Mouse (Mus musculus) naive thymus-derived CD4-positive, alpha-beta T cell, adult 2 months (primary cell): ENCODE data around the gene Actc1.
A peak's percentile ranks its signal among the peaks of the same experiment; 100 is the strongest.

Experiments used
- DNase-seq: peaks from one replicate; pipeline ENCODE4 v3.0.0-alpha.2; 2011; ENCODE audit warnings: low read depth

Gene Actc1

DNA sequence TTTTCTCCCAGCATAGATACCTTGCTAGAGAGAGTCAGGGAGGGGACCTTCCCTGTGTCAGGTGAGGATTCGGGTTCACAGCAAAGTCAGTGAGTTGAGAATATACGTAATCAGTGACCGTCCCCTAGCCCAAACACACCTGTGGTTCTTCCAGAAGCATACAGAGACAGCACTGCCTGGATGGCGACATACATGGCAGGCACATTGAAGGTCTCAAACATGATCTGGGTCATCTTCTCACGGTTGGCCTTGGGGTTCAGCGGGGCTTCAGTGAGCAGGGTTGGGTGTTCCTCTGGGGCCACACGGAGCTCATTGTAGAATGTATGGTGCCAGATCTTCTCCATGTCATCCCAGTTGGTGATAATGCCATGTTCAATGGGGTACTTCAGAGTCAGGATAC lies 3.2 kb downstream of the Actc1 start:
- no peak for DNase-seq

DNA sequence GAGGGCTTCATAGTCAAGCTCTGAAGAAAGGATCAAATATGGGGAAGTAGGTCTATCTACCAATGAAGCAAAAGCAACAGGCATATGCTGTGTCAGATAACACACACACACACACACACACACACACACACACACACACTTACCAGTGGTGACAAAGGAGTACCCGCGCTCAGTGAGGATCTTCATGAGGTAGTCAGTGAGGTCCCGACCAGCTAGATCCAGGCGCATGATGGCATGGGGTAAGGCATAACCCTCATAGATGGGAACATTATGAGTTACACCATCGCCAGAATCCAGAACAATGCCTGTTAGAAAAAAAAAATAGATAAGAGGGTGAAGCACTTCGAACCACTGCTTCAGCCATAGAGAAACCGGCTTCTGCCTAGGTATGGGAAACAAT lies 4.0 kb downstream of the Actc1 start:
- DNase-seq, result no peak

DNA sequence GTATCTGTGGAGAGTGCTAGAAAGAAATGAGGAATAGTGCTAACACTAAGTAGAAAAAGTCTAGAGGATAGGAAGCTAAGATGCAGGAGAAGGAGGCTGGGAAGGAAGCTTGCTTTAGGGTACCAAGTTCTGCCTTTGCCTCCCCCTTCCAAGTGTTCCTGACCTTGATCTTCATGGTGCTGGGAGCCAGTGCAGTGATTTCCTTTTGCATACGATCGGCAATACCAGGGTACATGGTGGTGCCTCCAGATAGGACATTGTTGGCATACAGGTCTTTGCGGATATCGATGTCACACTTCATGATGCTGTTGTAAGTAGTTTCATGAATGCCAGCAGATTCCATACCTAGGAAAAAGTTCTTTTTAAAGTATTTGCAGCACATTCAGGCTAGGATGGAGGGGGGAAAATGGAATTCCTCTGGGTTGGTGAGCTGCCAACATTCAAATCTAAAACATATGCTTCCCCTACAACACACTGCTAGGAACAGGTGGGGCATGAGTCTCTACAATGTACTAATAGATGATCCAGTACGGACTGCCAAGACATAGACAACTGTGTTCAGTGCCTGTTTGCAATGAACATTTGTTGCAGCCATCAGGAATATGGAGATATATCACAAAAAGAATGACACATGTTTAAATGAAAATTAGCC lies 5.3 kb downstream of the Actc1 start:
- DNase-seq, result no peak

DNA sequence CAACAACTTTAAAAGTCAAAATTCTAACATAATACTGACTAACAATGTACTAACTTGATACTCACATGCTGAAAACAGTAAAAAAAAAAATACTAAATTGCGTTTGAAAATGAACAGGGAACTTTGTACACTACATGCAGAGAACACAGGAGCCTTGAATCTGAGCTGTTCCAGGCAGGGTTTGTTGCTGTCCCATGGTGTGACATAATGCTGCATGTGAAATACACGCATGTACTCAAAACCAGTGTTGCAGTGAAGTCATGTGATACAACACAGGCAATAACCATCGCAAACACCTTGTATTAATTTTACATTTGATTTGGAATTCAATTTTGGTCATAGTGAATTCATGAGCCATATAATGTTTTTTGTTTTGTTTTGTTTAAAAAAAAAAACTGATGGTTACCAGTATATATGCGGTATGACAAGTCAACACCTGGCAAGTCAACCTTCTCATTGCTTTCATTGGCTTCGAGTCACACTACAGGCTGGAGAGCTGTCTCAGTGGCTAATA lies 7.1 kb downstream of the Actc1 start:
- DNase-seq, result no peak

DNA sequence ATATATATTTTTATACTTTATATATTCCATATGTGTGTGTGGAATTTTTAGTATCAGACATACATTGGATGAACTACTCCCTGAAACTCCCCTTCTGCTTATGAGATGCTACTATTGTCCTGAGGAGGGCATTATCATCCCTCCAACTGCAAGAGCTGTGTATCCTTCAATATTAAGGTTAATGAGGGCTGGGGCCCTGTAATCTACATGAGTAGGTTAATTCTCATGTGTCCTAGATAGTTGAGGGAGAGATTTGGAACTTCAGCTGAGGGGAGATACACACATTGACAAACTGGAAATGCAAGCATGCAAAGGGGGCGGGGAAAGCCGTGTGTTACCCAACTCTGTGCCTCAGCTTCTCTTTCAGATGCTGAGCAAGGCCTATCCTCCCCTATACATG lies 15.4 kb downstream of the Actc1 start:
- DNase-seq, result no peak

DNA sequence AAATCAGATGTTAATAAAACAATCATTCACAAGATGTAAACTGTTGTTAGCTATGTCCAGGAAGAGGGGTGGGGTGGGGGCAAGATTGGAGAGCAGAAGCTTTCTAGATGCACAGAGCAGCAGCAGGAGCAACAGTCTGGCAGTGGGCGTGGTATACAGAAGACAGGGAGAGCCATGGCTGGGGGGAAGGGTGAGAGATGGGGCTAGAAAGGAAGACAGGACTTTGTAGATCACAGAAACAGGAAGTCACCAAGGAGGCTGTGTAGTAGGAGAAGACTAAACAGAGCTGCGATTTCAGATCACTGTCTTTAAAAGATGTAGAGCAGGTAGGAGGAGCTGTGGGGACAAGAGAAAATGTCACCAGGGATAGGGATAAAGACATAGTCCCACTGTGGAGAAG lies 21.1 kb downstream of the Actc1 start:
- DNase-seq, result peak; percentile 68

DNA sequence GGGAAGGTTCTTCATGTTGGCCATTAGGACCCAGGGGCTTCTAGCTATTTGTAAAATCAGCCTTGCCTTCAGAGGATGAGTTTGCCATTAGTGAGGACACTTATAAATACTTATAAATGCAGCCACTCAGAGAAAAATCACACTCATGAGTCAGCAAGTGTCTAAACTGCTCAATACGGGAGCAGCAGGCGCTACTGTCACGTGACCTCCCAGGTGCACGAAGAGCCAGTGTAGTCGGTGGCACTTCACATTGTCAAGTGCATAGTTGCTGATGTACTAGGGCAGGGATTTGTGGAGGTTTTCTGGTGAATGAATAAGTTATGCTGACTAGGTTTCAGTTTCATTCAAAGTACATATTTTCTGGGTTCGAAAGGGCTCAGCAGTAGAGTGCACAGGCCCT lies 30.0 kb downstream of the Actc1 start:
- DNase-seq, result no peak

DNA sequence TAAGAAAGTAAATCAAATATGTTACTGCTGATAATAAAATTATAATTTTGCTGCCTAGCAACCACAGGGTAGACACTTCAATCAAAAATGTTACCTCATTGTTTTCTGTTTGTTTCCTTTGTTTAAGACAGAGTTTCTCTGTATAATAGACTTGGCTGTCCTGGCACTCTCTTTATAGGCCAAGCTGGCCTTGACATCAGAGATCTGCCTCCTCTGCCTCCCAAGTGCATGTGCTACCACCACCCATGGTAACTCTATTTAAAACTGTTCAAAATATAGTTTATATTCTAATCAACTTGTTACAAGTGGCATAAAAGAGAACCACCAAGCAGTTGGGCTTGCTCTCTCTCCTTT lies 33.2 kb downstream of the Actc1 start:
- DNase-seq, result no peak

DNA sequence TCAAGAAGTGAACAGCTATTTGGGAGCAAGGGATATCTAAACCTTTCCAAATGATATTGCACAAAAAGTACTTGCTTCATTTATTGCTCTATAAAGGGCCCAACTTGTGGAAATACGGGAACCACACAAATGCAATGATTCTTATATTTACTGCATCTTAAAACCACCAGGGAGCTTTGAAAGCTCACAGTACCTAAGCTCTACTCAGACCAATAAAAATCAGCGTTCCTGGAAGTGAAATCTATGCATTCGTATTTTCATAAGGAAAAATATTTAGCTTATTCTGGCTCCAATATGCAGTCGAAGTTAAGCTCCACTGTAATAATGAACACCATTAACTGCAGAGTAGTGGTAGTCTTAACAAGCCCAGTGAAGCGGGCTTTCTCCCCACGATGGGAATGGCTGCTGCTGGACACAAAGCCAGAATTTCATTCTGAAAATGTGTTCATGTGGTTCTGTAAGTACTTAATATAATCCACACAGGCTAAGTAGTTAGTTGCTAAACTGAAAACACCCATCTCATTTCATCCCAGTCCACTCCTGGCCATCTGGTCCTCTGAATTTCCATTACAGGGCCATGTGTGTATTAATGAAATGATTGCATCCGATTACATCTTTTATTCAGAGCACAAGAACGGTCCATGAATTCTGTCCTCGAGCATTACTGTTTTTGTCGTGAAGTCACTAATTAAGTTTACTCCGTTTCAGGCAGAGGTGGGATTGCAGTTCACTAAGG lies 33.7 kb downstream of the Actc1 start:
- DNase-seq, result no peak

DNA sequence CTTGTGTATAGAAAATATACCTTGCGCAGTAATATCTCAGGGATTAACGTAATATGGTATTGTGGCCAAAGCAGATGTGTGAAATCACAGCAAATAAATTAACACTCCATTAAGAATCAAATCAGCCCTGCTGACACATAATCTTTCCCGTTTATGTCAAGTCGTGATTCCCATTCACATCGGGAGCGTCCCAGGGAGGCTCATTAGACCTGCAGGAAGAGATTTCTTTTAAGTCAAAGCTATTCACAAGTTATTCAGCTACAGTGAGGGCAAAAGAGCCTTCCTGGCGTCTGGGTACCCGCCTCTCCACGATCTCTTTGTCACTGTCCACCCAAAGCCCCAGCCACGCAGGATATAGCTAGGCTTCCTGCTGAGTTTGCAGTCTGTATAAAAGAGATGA lies 35.2 kb downstream of the Actc1 start:
- no peak for DNase-seq

DNA sequence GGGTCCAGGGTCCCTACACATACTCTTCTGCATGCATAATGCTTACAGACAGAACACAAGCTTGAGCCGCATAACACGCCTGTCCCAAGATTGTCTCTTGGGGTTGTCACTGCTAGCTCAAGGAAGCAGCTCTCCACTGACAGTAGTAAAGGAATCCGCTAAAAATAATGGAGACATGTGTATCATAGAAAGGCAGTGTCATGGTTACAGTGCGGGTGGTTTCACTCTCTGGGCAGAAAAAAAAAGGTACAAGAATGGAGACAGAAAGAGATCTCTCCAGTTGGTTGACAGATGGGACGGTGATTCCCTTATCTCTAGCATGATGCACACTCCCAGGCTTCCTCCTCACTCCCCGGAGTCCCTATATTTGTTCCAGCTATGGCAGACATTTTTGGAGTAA lies 38.5 kb downstream of the Actc1 start:
- no peak for DNase-seq

DNA sequence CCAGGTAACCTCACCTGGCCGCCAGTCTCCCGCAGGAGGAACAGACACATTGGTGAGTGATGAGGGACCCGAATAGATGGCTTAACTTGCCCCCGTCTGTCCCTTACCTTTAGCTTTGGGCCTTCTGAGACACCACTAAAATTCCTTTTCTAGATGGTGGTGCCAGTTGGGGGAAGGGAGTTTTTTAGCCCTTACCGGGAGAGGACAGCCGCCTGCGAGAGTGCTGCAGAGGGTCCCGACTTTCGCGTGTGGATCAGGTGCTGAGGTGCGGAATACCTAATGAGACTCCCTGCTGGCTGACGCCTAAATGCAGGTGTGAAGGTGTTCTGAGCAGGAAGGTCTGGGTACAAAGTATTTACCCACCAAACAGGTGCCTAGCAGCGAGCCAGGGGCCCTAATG lies 39.5 kb downstream of the Actc1 start:
- no peak for DNase-seq

DNA sequence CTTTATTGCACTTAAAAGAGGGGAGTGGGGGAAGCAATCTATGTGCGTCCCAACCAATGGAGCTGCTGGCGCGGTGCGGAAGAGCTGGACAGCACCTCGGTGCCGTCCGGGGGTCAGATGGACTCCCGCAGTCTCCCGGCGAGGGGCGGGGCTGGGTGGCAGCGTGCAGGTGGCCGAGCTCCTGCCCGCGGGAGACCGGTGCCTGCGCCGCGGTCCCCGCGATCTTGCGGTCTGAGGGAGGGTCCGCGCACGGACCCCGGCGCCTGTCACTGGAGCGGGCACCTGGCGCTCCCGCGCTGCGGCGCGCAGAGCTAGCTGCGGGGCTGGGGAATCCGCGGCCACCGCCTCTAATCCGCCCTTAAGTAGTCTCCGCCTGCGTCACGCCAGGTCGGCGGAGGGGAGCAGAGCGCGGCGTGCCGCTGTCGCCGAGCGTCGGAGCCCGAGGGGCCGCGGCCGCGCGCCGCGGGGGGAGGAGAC lies 40.0 kb downstream of the Actc1 start, which contains the start of gene Gjd2:
TSS of gene Gjd2 (minus strand) at position 325 of the 477 bp plus-strand sequence.
- no peak for DNase-seq

DNA sequence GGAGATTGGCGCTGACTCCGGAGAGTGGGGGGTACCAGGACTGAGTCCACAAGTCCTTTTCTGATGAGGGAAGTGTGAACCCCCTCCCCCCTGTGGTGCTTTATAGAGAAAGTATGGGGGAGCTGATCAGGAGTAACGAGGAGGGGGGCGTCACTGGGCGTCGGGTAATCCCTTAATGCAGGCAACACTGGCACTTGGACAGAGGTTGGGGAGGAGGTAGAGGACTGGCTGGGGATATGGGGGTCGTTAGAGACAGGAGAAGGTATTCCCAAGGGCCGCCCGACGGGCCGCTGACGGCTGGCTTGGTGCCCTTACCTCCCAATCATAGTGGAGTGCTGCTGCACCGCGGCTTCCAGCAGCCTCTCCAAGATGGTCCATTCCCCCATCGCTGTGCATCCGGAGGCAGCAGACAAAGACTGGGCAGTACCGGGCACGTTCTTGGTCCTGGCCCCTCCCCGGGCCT lies 40.6 kb downstream of the Actc1 start:
- no peak for DNase-seq

DNA sequence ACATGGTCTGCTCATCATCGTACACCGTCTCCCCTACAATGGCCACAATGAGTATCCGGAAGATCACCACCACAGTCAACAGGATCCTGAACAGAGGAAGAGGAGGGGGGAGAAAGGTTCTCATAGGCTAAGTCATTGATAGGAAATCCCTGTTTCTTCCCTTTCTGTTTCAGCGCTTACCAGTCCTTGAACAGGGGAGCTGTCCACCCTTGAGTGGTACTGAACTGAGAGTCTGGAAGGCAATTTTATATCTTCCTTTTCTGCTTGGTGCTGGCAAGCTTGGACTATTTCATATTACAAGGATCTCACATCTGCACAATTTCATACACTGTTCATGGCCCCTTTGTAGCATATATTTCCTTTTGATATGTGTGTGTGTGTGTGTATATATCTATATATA lies 41.5 kb downstream of the Actc1 start:
- peak; percentile 16 for DNase-seq

DNA sequence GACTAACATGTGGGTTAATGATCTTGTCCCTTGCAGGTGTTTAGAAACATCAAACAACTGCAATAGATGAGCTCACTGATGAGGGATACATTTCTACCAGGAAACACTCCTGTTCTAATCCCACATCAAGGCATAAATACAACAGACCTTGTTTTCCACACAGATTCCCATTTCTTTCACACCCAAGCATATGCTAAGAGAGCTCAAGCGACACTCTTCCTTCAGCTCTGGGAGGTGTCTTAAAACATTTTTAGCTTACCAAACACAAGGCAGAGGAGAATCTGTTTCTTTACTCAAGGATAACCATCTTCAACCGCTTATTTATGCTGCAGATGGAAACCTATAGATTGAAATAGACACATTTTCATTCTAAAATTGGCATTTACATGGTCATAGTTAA lies 45.0 kb downstream of the Actc1 start:
- no peak for DNase-seq

DNA sequence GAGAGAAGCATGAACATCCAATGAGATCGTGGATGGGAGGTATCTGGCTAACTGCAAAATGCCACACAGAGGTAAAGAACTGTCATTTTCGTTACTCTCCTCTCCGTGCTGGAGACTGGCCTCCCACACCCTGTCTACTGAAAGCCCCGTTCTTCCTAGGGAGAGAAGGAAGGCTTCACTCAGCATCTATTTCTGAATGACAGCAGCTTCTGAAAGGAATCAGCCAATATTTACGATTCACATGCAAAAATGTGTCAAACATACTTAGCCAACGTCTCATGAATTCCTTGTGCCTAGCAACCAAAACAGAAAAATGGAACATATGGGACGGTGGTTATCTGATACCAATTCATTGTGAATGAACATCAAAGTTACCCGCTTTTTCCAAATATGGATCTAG lies 55.9 kb downstream of the Actc1 start:
- no peak for DNase-seq
